Mouse (Mus musculus) cerebellum, postnatal 4 days (tissue): ENCODE data around the gene Snrpc.
"Not testable (repeated sequence)": the region's sequence is repeated elsewhere in the genome, so short reads cannot be mapped to it uniquely, and the experiment has no call there.

ENCODE experiments used
- DNase-seq, 2 experiments: peaks; one replicate each; pipeline ENCODE4 v3.0.0; 2022; ENCODE audit warnings: low spot score in 2 of 2, mixed read lengths in 1 of 2

The Snrpc gene

GRCm38 (mm10) chr17:27837850-27838249, at the start of gene Snrpc:
Gene Snrpc (plus strand): TSS chr17:27838150.
- DNase-seq = not testable (repeated sequence)

GRCm38 (mm10) chr17:27788456-27789172, 49.3 kb upstream of the Snrpc start:
- no peak for DNase-seq

- DNase-seq = no peak
These were observed 47.9 kb upstream of the Snrpc start for GRCm38 (mm10) chr17:27790015-27790414.

GRCm38 (mm10) chr17:27790976-27791375, 47.0 kb upstream of the Snrpc start:
- no peak for DNase-seq

GRCm38 (mm10) chr17:27791556-27791955, 46.4 kb upstream of the Snrpc start:
- no peak for DNase-seq

- no peak for DNase-seq
These were observed 45.4 kb upstream of the Snrpc start for GRCm38 (mm10) chr17:27792516-27792915.

GRCm38 (mm10) chr17:27793144-27793543, 44.8 kb upstream of the Snrpc start:
- DNase-seq = no peak

- peak; percentile 44 to 81 for DNase-seq
These were observed 41.2 kb upstream of the Snrpc start for GRCm38 (mm10) chr17:27796780-27797179.

- peak in 1 of 2 experiments; percentile 48 for DNase-seq
These were observed 40.5 kb upstream of the Snrpc start for GRCm38 (mm10) chr17:27797341-27797872.

- no peak for DNase-seq
These were observed 38.0 kb upstream of the Snrpc start for GRCm38 (mm10) chr17:27799771-27800584.

GRCm38 (mm10) chr17:27800710-27801648, 37.0 kb upstream of the Snrpc start:
- no peak for DNase-seq

GRCm38 (mm10) chr17:27803752-27804151, 34.2 kb upstream of the Snrpc start:
- no peak for DNase-seq

GRCm38 (mm10) chr17:27804156-27804690, 33.7 kb upstream of the Snrpc start:
- DNase-seq = no peak

- no peak for DNase-seq
These were observed 32.9 kb upstream of the Snrpc start for GRCm38 (mm10) chr17:27804803-27805770.

GRCm38 (mm10) chr17:27807542-27808078, 30.3 kb upstream of the Snrpc start:
- DNase-seq = no peak

GRCm38 (mm10) chr17:27810569-27811331, 27.2 kb upstream of the Snrpc start:
- DNase-seq = no peak

- DNase-seq = no peak
These were observed 26.0 kb upstream of the Snrpc start for GRCm38 (mm10) chr17:27811980-27812379.

- no peak for DNase-seq
These were observed 23.3 kb upstream of the Snrpc start for GRCm38 (mm10) chr17:27814606-27815005.

GRCm38 (mm10) chr17:27819011-27819410, 18.9 kb upstream of the Snrpc start:
- no peak for DNase-seq
